Mouse (Mus musculus) liver, adult 2 months (tissue): ENCODE measurements around the gene Tnfrsf4. TPM values are rescaled to one million over a fixed set of nuclear protein-coding genes. Genes with fewer than 3 reads are reported as not detected.

Experiments
- DNase-seq: peaks from one replicate; pipeline ENCODE4 v3.0.0-alpha.2; 2011; ENCODE audit warnings: low read depth, low spot score; ENCODE audit errors: extremely low read depth
- H3K27ac ChIP-seq: fragments of 200-500 bp; replicated peaks from 2 replicates; pipeline ENCODE4 v1.5.1; 2012; ENCODE audit warnings: low read depth, mild to moderate bottlenecking, control low read depth, inconsistent platforms, low read length; ENCODE audit not compliant: insufficient read depth
- H3K27me3 ChIP-seq: fragments of 200-500 bp; 2 replicates; pipeline ENCODE4 v1.6.1; 2012; ENCODE audit warnings: mild to moderate bottlenecking, moderate library complexity, low read length, inconsistent platforms; ENCODE audit not compliant: control insufficient read depth, insufficient read depth
- H3K36me3 ChIP-seq: fragments of 200-500 bp; 2 replicates; pipeline ENCODE4 v1.6.1; 2012; ENCODE audit warnings: low read length, inconsistent platforms; ENCODE audit not compliant: control insufficient read depth, insufficient read depth
- H3K4me1 ChIP-seq: fragments of 200-500 bp; 2 replicates; pipeline ENCODE4 v1.6.1; 2011; ENCODE audit warnings: low read length; ENCODE audit not compliant: control insufficient read depth, insufficient read depth
- H3K4me3 ChIP-seq: fragments of 200-500 bp; 2 replicates; pipeline ENCODE4 v1.5.1; 2011; ENCODE audit warnings: low read depth, mild to moderate bottlenecking, control low read depth, low read length, moderate library complexity; ENCODE audit not compliant: insufficient read depth
- H3K79me2 ChIP-seq: fragments of 200-500 bp; 2 replicates; pipeline ENCODE4 v1.6.1; 2012; ENCODE audit warnings: inconsistent platforms, mild to moderate bottlenecking, low read length, moderate library complexity; ENCODE audit not compliant: control insufficient read depth, insufficient read depth
- H3K9ac ChIP-seq: fragments of 200-500 bp; 2 replicates; pipeline ENCODE4 v1.6.1; 2012; ENCODE audit warnings: low read depth, mild to moderate bottlenecking, control low read depth, inconsistent platforms, low read length
- CTCF ChIP-seq: fragments of 200-500 bp; IDR thresholded peaks from 2 replicates; pipeline ENCODE4 v1.5.1; 2011; ENCODE audit warnings: low read depth, low read length, control low read depth
- POLR2A ChIP-seq: fragments of 200-500 bp; IDR thresholded peaks from 2 replicates; pipeline ENCODE4 v1.6.1; 2011; ENCODE audit warnings: low read length, control low read depth; ENCODE audit not compliant: insufficient read depth; ENCODE audit errors: extremely low read depth
- whole genome bisulfite sequencing: fragments of 180-500 bp; shearing (Covaris S2); methylation state at CpG from one replicate; pipeline ENCODE4 v1.1.7; 2018; 5-methylcytosine and 5-hydroxymethylcytosine counted together
- polyA plus RNA-seq: library from polyadenylated mRNA; depleted of rRNA; stranded (reverse); fragments of >200 nt; gene quantifications from 2 replicates; pipeline ENCODE4 v1.2.3, GENCODE M21; 2012; rRNA removed
- total RNA-seq: library from RNA; depleted of rRNA; stranded (reverse); fragments of >200 nt; gene quantifications from 2 replicates; pipeline ENCODE4 v1.2.3, GENCODE M21; 2014; rRNA removed

Gene Tnfrsf4
- total RNA-seq, result 0.65 and 0.67 TPM in 2 replicates
- polyA plus RNA-seq, result 0.83 and 2.5 TPM in 2 replicates

DNA sequence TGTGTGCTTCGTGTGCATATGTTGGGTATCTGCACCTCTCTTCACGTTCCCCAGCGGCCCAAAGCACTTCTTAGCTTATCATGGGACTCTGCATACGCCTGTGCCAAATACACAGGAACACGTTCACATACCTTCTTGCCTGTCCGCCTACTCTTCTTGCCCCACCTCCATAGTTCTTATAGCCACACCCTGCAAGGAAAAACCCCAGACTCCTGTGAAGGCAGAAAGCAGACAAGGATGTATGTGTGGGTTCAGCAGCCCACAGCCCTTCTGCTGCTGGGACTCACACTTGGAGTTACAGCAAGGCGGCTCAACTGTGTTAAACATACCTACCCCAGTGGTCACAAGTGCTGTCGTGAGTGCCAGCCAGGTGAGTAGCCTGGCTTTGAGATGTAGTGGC, at the start of gene Tnfrsf4:
Gene Tnfrsf4, plus strand, starts transcription at position 207 of the 400 bp plus-strand sequence.
- Histone ChIP-seq H3K4me3 (no peak within 1 kb of the TSS), H3K27me3 (no peaks in the 10 kb centered on the region), H3K27ac (no peak within 1 kb of the TSS), H3K9ac (no peak within 1 kb of the TSS), H3K79me2 (no peaks in the 10 kb centered on the region), H3K36me3 (peaks cover 27% of the 10 kb centered on the region), H3K4me1 (no peaks in the 10 kb centered on the region)
- DNase-seq, result no peak
- WGBS, result 90% methylated on average over 8 of the region's 8 CpGs
- TF ChIP-seq POLR2A (no peak), CTCF (no peak)

DNA sequence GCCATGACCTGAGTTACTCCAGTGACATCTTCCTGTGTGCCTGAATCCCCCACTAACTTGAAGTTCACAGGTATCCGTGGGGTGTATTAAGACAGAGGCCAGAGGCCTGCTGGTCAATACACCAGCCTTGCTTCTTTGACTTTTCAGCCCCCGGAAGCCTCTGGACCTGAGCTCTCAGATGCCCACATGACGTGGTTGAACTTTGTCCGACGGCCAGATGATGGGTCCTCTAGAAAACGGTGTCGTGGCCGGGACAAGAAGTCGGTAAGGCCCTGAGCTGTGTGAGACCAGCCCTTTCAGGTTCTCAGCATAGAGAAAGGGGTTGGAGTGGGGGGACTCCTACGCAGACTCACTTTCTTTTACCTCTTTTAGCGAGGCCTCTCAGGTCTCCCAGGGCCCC, 49.2 kb upstream of the Tnfrsf4 start:
- WGBS, result 91% methylated on average over 11 of the region's 11 CpGs
- Histone ChIP-seq H3K4me1 (no peaks in the 10 kb centered on the region), H3K36me3 (peaks cover 7% of the 10 kb centered on the region; the same call in 1 of the 2 replicates), H3K27me3 (no peaks in the 10 kb centered on the region), H3K4me3 (no peak overlapping the region), H3K27ac (no peak overlapping the region), H3K9ac (no peak overlapping the region), H3K79me2 (no peaks in the 10 kb centered on the region)
- DNase-seq, result no peak
- TF ChIP-seq CTCF, result no peak
- no peak for TF ChIP-seq POLR2A

DNA sequence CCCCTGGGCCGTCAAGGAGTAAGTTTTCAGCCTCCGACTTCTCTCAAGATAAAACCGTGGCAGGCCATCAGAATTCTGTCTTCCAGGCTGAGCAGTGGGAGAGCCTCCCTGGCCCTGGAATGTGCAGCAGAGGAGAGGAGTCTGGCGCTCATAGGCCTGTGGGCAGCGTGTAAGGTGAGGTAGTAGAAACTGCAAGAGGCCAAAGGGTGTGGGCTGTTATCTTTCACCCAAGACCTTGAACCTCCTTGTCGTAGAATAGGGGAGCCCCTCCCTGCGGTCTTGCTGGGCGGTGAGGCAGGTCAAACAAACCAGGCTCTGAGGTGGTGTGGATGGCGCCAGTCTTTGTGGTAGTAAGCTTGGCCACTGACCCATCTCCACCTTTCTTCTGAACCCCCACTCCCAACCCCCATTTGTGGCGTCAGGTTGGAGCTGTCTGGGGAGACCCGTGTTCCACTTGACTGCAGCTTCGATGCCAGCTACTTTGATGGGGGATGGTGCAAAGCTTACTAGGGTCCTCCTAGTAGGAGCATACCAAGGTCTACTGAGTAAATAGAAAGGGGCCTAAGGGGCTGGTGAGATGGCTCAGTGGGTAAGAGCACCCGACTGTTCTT, 44.5 kb upstream of the Tnfrsf4 start:
- peaks cover 2% of the 10 kb centered on the region; the same call in 1 of the 2 replicates for H3K36me3 ChIP-seq
- DNase-seq, result no peak
- H3K4me3 ChIP-seq, result no peak overlapping the region
- TF ChIP-seq POLR2A, result no peak
- no peak overlapping the region for H3K27ac ChIP-seq
- no peaks in the 10 kb centered on the region for H3K27me3 ChIP-seq
- no peak overlapping the region for H3K9ac ChIP-seq
- H3K4me1 ChIP-seq, result no peaks in the 10 kb centered on the region
- H3K79me2 ChIP-seq, result no peaks in the 10 kb centered on the region
- WGBS, result 82% methylated on average over 13 of the region's 13 CpGs

DNA sequence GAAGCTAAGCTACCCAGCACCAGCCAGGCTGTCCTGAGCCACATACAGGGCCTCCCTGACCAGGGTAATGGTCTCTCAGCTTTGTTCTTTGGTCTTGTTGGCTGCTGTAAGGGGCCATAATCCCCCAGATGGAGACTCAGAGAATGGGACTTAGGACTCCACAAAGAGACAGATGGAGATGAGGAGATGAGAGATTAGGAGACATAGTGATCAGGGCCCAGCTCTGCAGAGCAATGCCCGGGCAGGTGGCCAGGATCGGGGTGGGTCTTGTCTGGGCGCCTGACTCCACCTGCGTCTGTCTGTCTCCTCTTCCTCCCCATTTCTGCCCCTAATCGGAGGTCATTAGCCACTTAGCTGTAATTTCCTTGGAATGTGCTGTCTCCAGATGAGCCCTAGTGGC, 43.4 kb upstream of the Tnfrsf4 start:
- WGBS, result 94% methylated on average over 5 of the region's 5 CpGs

DNA sequence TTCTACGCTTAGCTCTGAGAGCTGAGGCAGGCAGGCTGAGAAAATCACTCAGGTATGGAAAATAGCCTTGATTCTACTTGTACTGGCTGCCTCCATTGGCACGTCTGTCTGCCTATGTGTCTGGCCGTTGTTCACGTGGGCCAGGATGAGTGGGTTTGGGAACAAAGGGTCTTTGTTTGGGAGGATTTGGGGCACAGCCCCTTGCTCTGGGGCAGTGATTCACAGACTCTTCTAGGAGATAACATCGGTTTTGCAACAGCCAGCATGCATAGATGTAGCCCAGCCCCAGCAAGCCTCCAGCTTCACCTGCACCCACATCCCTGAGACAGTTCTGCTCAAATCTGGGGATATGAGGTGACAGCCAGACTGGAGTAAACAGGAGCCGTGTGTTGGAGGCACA, 41.0 kb upstream of the Tnfrsf4 start:
- H3K27ac ChIP-seq, result no peak overlapping the region
- no peak for TF ChIP-seq POLR2A
- TF ChIP-seq CTCF, result no peak
- H3K36me3 ChIP-seq, result no peaks in the 10 kb centered on the region
- no peak overlapping the region for H3K4me3 ChIP-seq
- 89% methylated on average over 6 of the region's 6 CpGs for WGBS
- no peaks in the 10 kb centered on the region for H3K79me2 ChIP-seq
- H3K4me1 ChIP-seq, result no peaks in the 10 kb centered on the region
- DNase-seq, result no peak
- no peaks in the 10 kb centered on the region for H3K27me3 ChIP-seq
- no peak overlapping the region for H3K9ac ChIP-seq

More for the DNA sequence above, 43.4 kb upstream of the Tnfrsf4 start:
- Histone ChIP-seq H3K4me1 (no peaks in the 10 kb centered on the region), H3K4me3 (no peak overlapping the region), H3K27me3 (no peaks in the 10 kb centered on the region), H3K27ac (no peak overlapping the region), H3K36me3 (peaks cover 2% of the 10 kb centered on the region; the same call in 1 of the 2 replicates), H3K79me2 (no peaks in the 10 kb centered on the region), H3K9ac (no peak overlapping the region)
- DNase-seq, result no peak
- no peak for TF ChIP-seq CTCF
- no peak for TF ChIP-seq POLR2A

DNA sequence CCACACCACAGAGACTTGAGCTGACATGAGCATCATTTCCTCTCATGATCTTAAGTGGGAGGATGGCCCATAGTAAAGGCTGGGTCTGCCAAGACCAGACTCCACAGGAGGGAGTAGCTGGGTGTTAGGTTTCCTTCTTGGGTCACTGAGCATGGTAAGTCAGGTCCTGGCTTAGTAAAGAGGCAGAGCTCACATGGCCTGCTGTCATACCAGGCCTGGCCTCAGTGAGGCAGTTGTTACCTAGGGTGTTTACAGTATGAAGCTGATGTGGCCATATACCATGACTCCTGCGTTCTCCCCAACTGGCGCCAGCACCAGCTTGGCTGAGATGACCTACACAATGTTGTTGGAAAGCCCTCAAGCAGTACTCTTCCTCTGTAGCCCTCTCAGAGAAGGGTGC, 40.4 kb upstream of the Tnfrsf4 start:
- H3K4me3 ChIP-seq, result no peak overlapping the region
- no peaks in the 10 kb centered on the region for H3K27me3 ChIP-seq
- no peak for DNase-seq
- H3K4me1 ChIP-seq, result no peaks in the 10 kb centered on the region
- H3K79me2 ChIP-seq, result no peaks in the 10 kb centered on the region
- H3K9ac ChIP-seq, result no peak overlapping the region
- TF ChIP-seq CTCF (no peak), POLR2A (no peak)
- no peaks in the 10 kb centered on the region for H3K36me3 ChIP-seq
- WGBS, result 85% methylated on average over 2 of the region's 2 CpGs
- H3K27ac ChIP-seq, result no peak overlapping the region
